Mouse (Mus musculus): ENCODE results near the gene Gm21915.

The Gm21915 gene

GRCm38 (mm10) chr9:40666190-40666803, 4.1 kb upstream of the Gm21915 start:
- DNase-seq (ENCODE audit: low spot score), result no peak

GRCm38 (mm10) chr9:40671323-40671930, 1.0 kb downstream of the Gm21915 start:
- DNase-seq (ENCODE audit: low spot score), result no peak

- no peak for DNase-seq (ENCODE audit: low spot score)
Measured at GRCm38 (mm10) chr9:40675203-40675958, 5.0 kb downstream of the Gm21915 start.

- no peak for DNase-seq (ENCODE audit: low spot score)
Measured at GRCm38 (mm10) chr9:40678653-40679052, 8.2 kb downstream of the Gm21915 start.

- DNase-seq (ENCODE audit: low spot score), result no peak
Measured at GRCm38 (mm10) chr9:40685801-40686420, 15.5 kb downstream of the Gm21915 start, which contains the start of gene Clmp. Gene Clmp (plus strand): TSS chr9:40685962.

GRCm38 (mm10) chr9:40686421-40686899, 16.0 kb downstream of the Gm21915 start:
- no peak for DNase-seq (ENCODE audit: low spot score)

- no peak for DNase-seq (ENCODE audit: low spot score)
Measured at GRCm38 (mm10) chr9:40687053-40687452, 16.6 kb downstream of the Gm21915 start.

- no peak for DNase-seq (ENCODE audit: low spot score)
Measured at GRCm38 (mm10) chr9:40687553-40687952, 17.1 kb downstream of the Gm21915 start.

- DNase-seq (ENCODE audit: low spot score), result no peak
Measured at GRCm38 (mm10) chr9:40690511-40690910, 20.1 kb downstream of the Gm21915 start.

GRCm38 (mm10) chr9:40693026-40693425, 22.6 kb downstream of the Gm21915 start:
- no peak for DNase-seq (ENCODE audit: low spot score)

- DNase-seq (ENCODE audit: low spot score), result no peak
Measured at GRCm38 (mm10) chr9:40693768-40694167, 23.4 kb downstream of the Gm21915 start.

GRCm38 (mm10) chr9:40694284-40694683, 23.9 kb downstream of the Gm21915 start:
- DNase-seq (ENCODE audit: low spot score), result no peak

GRCm38 (mm10) chr9:40696086-40696485, 25.7 kb downstream of the Gm21915 start:
- DNase-seq (ENCODE audit: low spot score), result no peak

GRCm38 (mm10) chr9:40699194-40699593, 28.8 kb downstream of the Gm21915 start:
- DNase-seq (ENCODE audit: low spot score), result no peak

GRCm38 (mm10) chr9:40700253-40700652, 29.8 kb downstream of the Gm21915 start:
- no peak for DNase-seq (ENCODE audit: low spot score)

GRCm38 (mm10) chr9:40704364-40705276, 34.2 kb downstream of the Gm21915 start:
- DNase-seq (ENCODE audit: low spot score), result no peak

- no peak for DNase-seq (ENCODE audit: low spot score)
Measured at GRCm38 (mm10) chr9:40708448-40709140, 38.2 kb downstream of the Gm21915 start.

- DNase-seq (ENCODE audit: low spot score), result no peak
Measured at GRCm38 (mm10) chr9:40709141-40709537, 38.7 kb downstream of the Gm21915 start.

GRCm38 (mm10) chr9:40709587-40709986, 39.2 kb downstream of the Gm21915 start:
- no peak for DNase-seq (ENCODE audit: low spot score)

GRCm38 (mm10) chr9:40709991-40710390, 39.6 kb downstream of the Gm21915 start:
- no peak for DNase-seq (ENCODE audit: low spot score)

- DNase-seq (ENCODE audit: low spot score), result no peak
Measured at GRCm38 (mm10) chr9:40711654-40712053, 41.2 kb downstream of the Gm21915 start.

All from spleen, adult 12 weeks (tissue).